Mouse (Mus musculus) bone marrow, adult 2 months (tissue): ENCODE data around the gene Spag7. TPM values are rescaled to one million over a fixed set of nuclear protein-coding genes. Genes with fewer than 3 reads are reported as not detected.

Source experiments
- H3K27ac ChIP-seq: fragments of 200-500 bp; 2 replicates; pipeline ENCODE4 v1.5.1; 2012; ENCODE audit warnings: low read depth, mild to moderate bottlenecking, control low read depth, inconsistent platforms, low read length; ENCODE audit not compliant: control insufficient read depth, poor library complexity, insufficient read depth
- H3K4me1 ChIP-seq: fragments of 200-500 bp; 2 replicates; pipeline ENCODE4 v1.6.1; 2011; ENCODE audit warnings: low read length; ENCODE audit not compliant: control insufficient read depth, insufficient read depth
- H3K4me3 ChIP-seq: fragments of 200-500 bp; replicated peaks from 2 replicates; pipeline ENCODE3; 2011; ENCODE audit warnings: mild to moderate bottlenecking, low read depth, low read length, control low read depth; ENCODE audit not compliant: control insufficient read depth
- CTCF ChIP-seq: fragments of 200-500 bp; IDR thresholded peaks from 2 replicates; pipeline ENCODE4 v1.5.1; 2011; ENCODE audit warnings: low read length, control low read depth; ENCODE audit not compliant: control insufficient read depth, insufficient read depth
- POLR2A ChIP-seq: fragments of 200-500 bp; IDR thresholded peaks from 2 replicates; pipeline ENCODE4 v1.6.1; 2011; ENCODE audit warnings: low read depth, mild to moderate bottlenecking, control low read depth, low read length, borderline replicate concordance; ENCODE audit not compliant: control insufficient read depth
- WGBS: fragments of 180-500 bp; shearing (Covaris S2); methylation state at CpG from one replicate; pipeline ENCODE4 v1.1.7; 2018; 5-methylcytosine and 5-hydroxymethylcytosine counted together
- polyA plus RNA-seq: library from polyadenylated mRNA; stranded (reverse); fragments of >200 nt; gene quantifications from 2 replicates; pipeline ENCODE4 v1.2.4, GENCODE M21; 2011; ENCODE audit warnings: low replicate concordance; ENCODE audit not compliant: missing spikeins, insufficient read depth, insufficient read length

Spag7 gene
- polyA plus RNA-seq, 1 experiment: 70.9 TPM

DNA sequence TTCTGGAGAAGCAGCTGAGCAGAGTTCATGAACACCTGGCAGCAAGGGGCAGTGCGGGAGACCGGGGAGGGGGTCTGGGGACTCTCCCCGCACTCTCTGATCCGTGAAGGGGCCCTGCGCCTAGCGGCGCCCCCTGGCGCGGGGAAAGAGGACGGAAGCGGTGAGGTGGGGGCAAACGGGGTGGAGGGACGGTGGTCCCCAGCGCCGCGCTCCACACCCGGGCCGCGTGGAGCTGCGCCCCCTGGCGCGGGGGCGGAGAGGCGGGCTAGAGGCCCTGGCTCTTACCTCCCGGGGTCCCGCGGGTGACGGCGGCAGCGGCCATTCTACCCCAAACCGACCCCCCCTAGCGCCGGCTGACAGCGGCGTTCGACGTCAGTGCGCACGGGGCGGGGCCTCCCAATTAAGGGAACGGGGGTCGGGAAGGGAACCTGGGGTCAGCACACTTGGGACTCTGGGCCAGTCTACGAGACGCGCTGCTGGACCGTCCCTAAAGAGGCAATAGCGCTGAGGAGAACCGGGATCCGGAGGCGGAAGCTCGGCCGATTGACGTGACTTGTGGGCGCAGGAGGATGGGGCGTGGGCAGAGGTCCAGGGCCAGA, 18.5 kb upstream of the Spag7 start, which contains the start of gene Camta2:
Gene Camta2, minus strand, starts transcription at position 505 of the 599 bp plus-strand sequence.
- Histone ChIP-seq H3K4me1 (no peaks in the 10 kb centered on the region), H3K4me3 (peak within 1 kb of the TSS; percentile 73), H3K27ac (peak within 1 kb of the TSS; percentile 92)
- peak; percentile 24 for TF ChIP-seq CTCF
- peak; percentile 59; the same call in 1 of the 2 replicates for TF ChIP-seq POLR2A
- WGBS: under 1% methylated on average over 55 of the region's 55 CpGs

DNA sequence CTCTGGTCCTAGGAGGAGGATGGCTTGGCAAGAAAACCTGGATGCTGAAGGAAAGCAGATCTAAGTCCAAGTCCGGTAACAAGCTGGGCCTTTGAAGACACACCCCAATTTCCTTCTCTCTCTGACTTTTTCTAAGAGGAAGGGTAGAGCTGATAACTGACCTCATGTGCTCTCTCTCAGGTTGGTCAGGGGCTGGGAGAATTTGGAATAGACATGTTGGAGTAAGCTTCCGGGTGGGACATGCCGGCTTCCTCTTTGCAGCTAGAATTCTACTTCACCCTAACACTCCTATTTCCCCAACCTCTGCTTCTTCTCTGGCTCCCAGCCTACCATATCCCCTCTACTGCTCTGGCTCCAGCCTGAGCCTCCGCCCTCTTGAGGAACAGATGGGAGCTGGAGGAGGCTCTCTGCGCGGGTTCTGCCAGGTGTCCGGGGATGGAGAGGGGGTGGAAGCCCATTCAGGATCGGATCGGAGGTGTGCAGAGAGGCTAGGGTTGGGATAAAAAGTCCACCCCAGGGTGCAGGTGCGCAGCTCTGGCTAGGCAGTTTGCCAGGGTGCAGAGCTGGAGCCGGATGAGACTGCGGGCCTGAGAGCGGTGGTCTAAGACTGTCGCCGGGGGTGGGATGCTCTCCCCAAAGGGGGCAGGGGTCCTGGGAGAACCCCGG, 17.8 kb upstream of the Spag7 start:
- peak overlapping the region; percentile 73 for H3K4me3 ChIP-seq
- H3K27ac ChIP-seq: peak overlapping the region; percentile 92
- 2% methylated on average over 16 of the region's 16 CpGs for WGBS
- TF ChIP-seq CTCF (no peak), POLR2A (no peak)
- no peaks in the 10 kb centered on the region for H3K4me1 ChIP-seq

DNA sequence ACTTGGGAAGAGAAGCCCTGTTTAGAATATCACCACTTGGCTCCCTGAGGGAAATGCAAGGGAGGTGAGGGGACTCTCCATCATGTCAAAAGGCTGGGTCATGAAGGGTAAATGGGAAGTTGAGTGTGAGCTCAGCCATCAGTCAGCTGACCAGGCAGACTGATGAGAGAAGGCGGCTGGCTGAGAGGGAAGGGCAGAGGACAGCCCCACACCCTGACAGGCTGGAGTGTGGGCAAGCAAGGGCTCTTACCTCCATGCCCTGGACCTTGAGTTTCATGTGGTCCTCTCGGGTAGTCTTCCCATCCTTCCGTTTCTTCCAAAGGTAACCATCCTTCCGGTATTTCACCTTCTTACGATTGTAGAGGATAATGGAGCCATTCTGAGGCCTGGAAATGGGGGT, 14.4 kb upstream of the Spag7 start:
- Histone ChIP-seq H3K27ac (no peak overlapping the region), H3K4me1 (peaks cover 4% of the 10 kb centered on the region; the same call in 1 of the 2 replicates), H3K4me3 (no peak overlapping the region)
- no peak for TF ChIP-seq CTCF
- TF ChIP-seq POLR2A: no peak
- 83% methylated on average over 5 of the region's 5 CpGs for WGBS

DNA sequence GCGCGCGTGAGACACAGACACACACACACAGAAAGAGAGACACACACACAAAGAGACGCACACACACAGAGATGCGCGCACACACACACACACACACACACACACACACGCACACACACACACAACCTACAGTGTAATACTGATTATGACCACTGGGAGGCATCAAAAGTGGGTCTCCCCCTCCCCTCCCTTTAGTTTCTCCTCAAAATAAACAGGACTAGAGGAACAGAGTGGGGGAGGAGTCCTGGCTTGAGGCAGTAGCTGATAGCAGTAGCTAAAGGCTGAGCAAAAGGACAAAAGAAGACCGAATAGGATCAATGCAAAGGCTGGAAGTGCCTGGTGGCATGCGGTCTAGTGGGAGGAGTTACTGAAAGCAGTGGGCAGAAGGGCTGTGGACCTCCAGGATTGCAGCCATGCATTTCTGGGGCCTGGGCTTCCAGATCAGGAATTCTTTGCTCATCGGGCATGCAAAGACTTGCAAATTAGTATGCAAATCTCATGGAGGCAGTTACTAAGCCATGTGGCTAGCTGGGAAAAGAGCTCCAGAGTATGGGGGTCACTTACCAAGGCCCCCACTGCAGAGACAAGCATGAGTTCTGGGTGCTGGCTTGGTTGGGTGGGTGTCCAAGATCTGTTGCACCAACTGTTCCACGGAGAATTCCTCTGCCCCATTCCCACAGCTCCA, 12.8 kb upstream of the Spag7 start:
- WGBS: 84% methylated on average over 11 of the region's 11 CpGs
- TF ChIP-seq POLR2A: no peak
- no peak for TF ChIP-seq CTCF
- peaks cover 4% of the 10 kb centered on the region; the same call in 1 of the 2 replicates for H3K4me1 ChIP-seq
- H3K27ac ChIP-seq: no peak overlapping the region
- no peak overlapping the region for H3K4me3 ChIP-seq

DNA sequence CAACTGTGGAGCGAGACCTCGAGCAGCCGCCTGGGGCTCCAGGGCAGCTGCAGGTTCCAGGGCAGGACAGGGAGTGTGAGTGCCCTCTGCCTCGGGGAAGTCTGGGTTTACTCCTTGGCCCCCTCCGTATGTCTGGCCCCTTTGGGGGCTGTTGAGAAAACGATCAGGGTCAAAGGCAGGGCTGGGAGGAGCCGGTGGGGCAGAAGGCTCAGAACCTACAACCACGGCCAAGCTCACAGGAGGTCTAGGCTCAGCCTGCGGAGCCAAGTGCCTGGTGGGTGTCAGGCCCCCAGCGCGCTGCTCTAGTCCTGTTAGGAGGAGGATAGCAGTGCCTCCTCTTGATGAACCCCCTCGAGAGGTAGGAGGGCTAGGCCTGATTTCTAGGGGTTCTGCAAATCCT, 12.0 kb upstream of the Spag7 start:
- Histone ChIP-seq H3K4me1 (peaks cover 4% of the 10 kb centered on the region; the same call in 1 of the 2 replicates), H3K4me3 (no peak overlapping the region), H3K27ac (no peak overlapping the region)
- 90% methylated on average over 12 of the region's 12 CpGs for WGBS
- no peak for TF ChIP-seq CTCF
- TF ChIP-seq POLR2A: no peak

DNA sequence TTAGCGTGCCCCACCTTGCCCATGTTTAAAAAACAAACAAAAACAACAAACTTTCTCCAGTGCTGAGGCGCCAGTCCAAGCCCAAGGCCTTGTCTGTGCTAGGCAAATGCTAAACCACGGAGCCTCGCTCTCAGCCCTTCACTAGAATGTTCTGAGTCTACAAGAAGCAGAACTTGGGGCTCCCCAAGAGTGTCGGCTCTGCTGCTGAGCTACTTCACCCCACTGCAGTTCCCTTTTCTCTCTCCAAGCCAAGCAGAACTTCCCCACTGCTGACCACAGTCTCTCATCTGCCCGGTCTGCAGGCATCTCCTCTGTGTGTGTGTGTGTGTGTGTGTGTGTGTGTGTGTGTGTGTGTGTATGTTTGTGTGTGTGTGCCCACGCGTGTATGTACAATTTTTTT, 10.7 kb upstream of the Spag7 start:
- Histone ChIP-seq H3K4me3 (no peak overlapping the region), H3K4me1 (peaks cover 4% of the 10 kb centered on the region; the same call in 1 of the 2 replicates), H3K27ac (peak overlapping the region; percentile 68; the same call in 1 of the 2 replicates)
- no peak for TF ChIP-seq CTCF
- TF ChIP-seq POLR2A: no peak
- 16% methylated on average over 8 of the region's 8 CpGs for WGBS

DNA sequence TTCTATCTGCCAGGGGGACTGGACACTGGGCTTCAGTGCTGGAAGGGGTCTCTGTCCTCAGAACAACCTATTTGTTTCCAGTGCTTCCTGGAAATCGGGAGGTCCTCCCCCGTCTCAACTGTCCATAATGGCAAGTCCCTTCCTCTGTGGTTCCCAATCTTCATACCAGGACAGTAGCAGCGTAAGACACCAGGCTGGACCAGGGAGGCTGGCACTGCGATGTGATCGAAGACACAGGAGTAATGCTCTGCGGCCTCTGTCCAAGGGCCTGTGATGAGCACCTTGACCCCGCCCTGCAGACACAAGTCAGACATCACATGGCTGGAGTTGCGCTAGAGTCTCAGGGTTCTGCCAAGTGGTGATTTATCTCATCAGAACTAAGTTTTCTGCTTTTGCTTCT, 10.1 kb upstream of the Spag7 start:
- WGBS: 87% methylated on average over 8 of the region's 8 CpGs
- TF ChIP-seq CTCF (no peak), POLR2A (no peak)
- H3K4me1 ChIP-seq: peaks cover 4% of the 10 kb centered on the region; the same call in 1 of the 2 replicates
- H3K4me3 ChIP-seq: no peak overlapping the region
- H3K27ac ChIP-seq: peak overlapping the region; percentile 13; the same call in 1 of the 2 replicates

DNA sequence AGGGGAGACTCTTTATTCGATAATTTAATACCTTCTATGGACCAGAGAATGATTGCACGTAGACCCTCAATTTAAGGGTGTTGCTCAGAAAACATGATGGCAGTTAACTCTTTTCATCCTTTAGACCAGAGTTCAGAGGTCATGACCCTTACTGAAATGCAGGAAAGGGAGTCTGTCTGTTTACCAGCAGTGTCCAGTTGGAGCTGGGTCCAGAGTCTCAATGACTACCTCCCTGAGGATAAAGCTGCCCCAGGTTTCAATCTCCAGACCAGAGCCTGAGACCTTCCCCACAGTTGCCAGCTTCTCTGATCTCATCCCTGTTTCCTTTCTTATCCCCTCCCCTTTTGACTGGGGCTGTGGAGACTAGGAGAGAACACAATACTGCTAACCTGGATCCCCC, 9.4 kb upstream of the Spag7 start:
- 83% methylated on average over 2 of the region's 2 CpGs for WGBS
- Histone ChIP-seq H3K27ac (no peak overlapping the region), H3K4me1 (peaks cover 4% of the 10 kb centered on the region; the same call in 1 of the 2 replicates), H3K4me3 (no peak overlapping the region)
- TF ChIP-seq POLR2A (no peak), CTCF (no peak)
